Mouse (Mus musculus): ENCODE measurements at regions not wholly inside any gene's neighbourhood (a gene's known extent, or its start where the extent isn't known, plus 50 kb on each side); places are given as distances from the start of the nearest gene placed in this dataset.

DNA sequence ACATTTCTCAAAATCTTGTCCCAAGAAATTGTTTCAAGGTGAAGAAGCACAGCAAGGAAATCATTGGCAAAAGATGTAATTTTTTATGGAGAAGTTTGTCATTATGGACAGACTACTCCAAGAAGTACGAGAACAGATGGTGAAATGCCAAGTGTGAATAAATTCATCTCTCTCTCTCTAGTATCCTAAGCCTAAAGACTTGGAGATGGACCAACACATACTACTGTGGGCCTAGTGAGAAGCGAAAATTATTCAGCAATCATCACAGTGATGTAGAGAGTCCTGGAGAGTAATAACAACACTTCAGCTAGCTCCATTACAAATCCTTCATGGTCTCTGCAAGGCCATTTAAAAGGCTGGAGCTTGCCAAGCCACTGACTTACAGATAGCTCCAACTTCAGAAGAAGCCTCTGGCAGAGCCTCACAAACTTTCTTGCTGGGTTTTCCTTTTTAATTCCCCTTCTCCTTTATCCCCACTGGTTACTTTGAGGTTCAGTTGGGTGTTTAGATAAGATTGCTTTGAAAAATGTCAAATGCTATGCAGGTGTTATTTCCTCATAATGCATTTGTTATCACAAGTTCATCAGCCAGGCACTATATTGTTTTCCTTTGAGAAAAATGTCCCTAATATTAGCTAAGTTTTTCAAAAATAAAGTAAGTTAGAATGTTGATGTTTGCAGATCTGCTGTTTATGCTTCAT, 330.9 kb upstream of the Mgat4c start:
- no peak overlapping the region for H3K4me2 ChIP-seq (ENCODE audit: low read length)
- no peaks in the 10 kb centered on the region for H3K27me3 ChIP-seq (ENCODE audit: insufficient read depth, low read length)
- H3K9ac ChIP-seq (ENCODE audit: low read depth, low read length): no peak overlapping the region
- 48% methylated on average over 2 of the region's 2 CpGs for WGBS
- no peaks in the 10 kb centered on the region for H3K4me1 ChIP-seq (replicated peaks; ENCODE audit: insufficient read depth, low read length)
- H3K27ac ChIP-seq: no peak overlapping the region
- DNase-seq (ENCODE audit: low spot score): no peak
- no peak for TF ChIP-seq CTCF (IDR thresholded peaks at IDR 0.05; ENCODE audit: low read depth)
- no peak for ATAC-seq (replicated peaks; ENCODE audit: low FRiP score, low read depth)
- no peak overlapping the region for H3K4me3 ChIP-seq (replicated peaks; ENCODE audit: low read depth, low read length)
- H3K9me3 ChIP-seq (replicated peaks; ENCODE audit: low read length): no peaks in the 10 kb centered on the region
- no peaks in the 10 kb centered on the region for H3K36me3 ChIP-seq (ENCODE audit: insufficient read depth, low read length)

DNA sequence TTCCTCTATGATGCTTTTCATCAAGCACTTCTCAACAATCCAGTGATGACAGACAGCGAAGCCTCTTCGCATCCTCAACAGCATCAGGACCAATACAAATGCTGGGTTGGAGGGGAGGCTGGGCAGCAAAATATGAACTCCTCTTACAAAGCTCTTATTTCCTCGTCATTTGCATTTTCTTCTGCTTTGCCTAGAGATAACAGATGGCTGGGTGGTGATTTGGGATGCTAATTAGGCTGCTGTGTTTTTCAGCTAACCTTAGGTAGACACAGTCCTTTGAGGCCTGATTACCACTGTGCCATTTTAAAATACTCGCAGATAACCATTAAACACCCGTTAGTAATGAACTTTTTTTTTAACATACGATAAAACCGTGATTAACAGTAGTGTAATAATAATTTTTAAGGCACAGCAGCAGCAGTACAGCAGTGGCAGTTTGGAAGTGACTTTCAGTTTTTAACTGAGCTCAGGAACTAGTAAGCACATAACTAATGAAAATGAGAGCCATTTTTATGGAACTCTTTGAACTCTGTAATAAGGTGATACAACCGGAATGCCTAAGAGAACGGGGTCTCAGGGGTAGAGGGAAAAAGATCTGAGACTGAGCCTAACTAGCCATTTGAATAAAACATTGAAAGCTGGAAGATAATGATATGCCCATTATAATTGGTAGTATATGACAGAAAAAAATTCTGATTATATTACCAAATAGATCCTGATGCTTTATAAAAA, 307.3 kb upstream of the Mgat4c start:
- no peak overlapping the region for H3K27ac ChIP-seq
- no peak overlapping the region for H3K4me2 ChIP-seq (ENCODE audit: low read length)
- ATAC-seq (replicated peaks; ENCODE audit: low FRiP score, low read depth) (no peak), DNase-seq (ENCODE audit: low spot score) (no peak)
- H3K9me3 ChIP-seq (replicated peaks; ENCODE audit: low read length): no peaks in the 10 kb centered on the region
- no peak overlapping the region for H3K4me3 ChIP-seq (replicated peaks; ENCODE audit: low read depth, low read length)
- no peaks in the 10 kb centered on the region for H3K4me1 ChIP-seq (replicated peaks; ENCODE audit: insufficient read depth, low read length)
- 88% methylated on average over 9 of the region's 9 CpGs for WGBS
- H3K9ac ChIP-seq (ENCODE audit: low read depth, low read length): no peak overlapping the region
- TF ChIP-seq CTCF (IDR thresholded peaks at IDR 0.05; ENCODE audit: low read depth): no peak
- H3K36me3 ChIP-seq (ENCODE audit: insufficient read depth, low read length): no peaks in the 10 kb centered on the region
- H3K27me3 ChIP-seq (ENCODE audit: insufficient read depth, low read length): no peaks in the 10 kb centered on the region

DNA sequence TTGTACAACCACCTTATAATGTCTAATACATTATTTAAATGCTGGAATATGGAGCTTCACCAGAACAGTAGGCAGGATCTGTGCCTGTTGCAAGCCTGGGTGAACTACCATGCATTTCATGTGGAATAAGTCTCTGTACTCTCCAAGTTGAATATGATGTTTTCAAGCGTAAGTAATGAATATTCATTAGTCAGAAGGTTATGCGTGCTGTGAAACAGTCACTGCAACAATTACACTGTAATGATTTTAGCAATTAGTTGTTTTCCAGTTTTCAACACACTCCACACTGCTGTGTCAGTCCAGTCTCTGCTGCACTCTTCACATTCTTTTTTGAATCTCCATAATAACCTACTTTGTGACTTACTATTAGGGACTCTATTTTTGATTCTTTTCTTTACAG, 287.9 kb upstream of the Mgat4c start:
- no peaks in the 10 kb centered on the region for H3K4me1 ChIP-seq (replicated peaks; ENCODE audit: insufficient read depth, low read length)
- ATAC-seq (replicated peaks; ENCODE audit: low FRiP score, low read depth) (no peak), DNase-seq (ENCODE audit: low spot score) (no peak)
- H3K9ac ChIP-seq (ENCODE audit: low read depth, low read length): no peak overlapping the region
- WGBS: 76% methylated on average over 2 of the region's 2 CpGs
- H3K9me3 ChIP-seq (replicated peaks; ENCODE audit: low read length): no peaks in the 10 kb centered on the region
- H3K36me3 ChIP-seq (ENCODE audit: insufficient read depth, low read length): no peaks in the 10 kb centered on the region
- H3K27ac ChIP-seq: no peak overlapping the region
- H3K4me2 ChIP-seq (ENCODE audit: low read length): no peak overlapping the region
- H3K27me3 ChIP-seq (ENCODE audit: insufficient read depth, low read length): no peaks in the 10 kb centered on the region
- TF ChIP-seq CTCF (IDR thresholded peaks at IDR 0.05; ENCODE audit: low read depth): no peak
- H3K4me3 ChIP-seq (replicated peaks; ENCODE audit: low read depth, low read length): no peak overlapping the region

DNA sequence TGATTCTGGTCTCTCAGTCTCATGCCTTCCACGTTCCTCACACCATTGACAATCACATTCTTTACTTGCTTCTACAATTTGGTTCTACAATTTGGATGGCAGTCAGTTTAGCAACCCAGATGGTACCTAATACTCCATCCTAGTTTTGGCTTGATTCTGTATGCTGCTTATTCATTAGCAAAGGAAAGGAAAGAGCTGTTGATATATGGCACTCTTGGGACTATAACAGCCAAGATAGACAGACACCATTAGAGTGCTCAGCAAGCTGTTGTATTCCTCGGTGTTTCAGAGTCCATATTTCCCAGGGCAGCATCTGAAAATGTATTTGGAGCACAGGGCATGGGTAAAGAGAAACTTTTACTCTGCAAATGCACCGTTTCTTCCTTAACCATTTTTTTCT, 282.1 kb upstream of the Mgat4c start:
- Histone ChIP-seq H3K36me3 (ENCODE audit: insufficient read depth, low read length) (no peaks in the 10 kb centered on the region), H3K9ac (ENCODE audit: low read depth, low read length) (no peak overlapping the region), H3K4me1 (replicated peaks; ENCODE audit: insufficient read depth, low read length) (no peaks in the 10 kb centered on the region), H3K4me3 (replicated peaks; ENCODE audit: low read depth, low read length) (no peak overlapping the region), H3K4me2 (ENCODE audit: low read length) (no peak overlapping the region), H3K27me3 (ENCODE audit: insufficient read depth, low read length) (no peaks in the 10 kb centered on the region), H3K9me3 (replicated peaks; ENCODE audit: low read length) (no peaks in the 10 kb centered on the region), H3K27ac (no peak overlapping the region)
- WGBS: 74% methylated on average over 3 of the region's 3 CpGs
- DNase-seq (ENCODE audit: low spot score) (no peak), ATAC-seq (replicated peaks; ENCODE audit: low FRiP score, low read depth) (no peak)
- no peak for TF ChIP-seq CTCF (IDR thresholded peaks at IDR 0.05; ENCODE audit: low read depth)

DNA sequence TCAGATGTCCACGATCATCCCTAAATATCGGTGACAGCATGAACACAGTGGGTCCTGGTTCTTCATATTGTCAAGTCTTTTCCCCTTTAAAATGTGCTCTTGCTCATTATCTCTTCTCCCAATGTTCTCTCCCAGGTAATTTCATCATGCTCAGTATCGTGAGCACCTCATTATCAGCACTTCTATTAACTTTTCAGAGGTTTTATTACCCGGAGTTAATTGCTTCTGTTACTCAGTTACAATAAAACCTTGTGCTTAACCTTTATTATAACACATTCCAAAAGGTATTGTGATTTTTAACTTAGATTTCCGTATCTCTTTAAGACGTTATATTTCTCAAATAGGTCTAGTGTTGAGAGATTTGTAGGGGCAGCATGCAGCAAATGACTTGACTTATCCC, 266.0 kb upstream of the Mgat4c start:
- ATAC-seq (replicated peaks; ENCODE audit: low FRiP score, low read depth): no peak
- TF ChIP-seq CTCF (IDR thresholded peaks at IDR 0.05; ENCODE audit: low read depth): no peak
- 65% methylated on average over 6 of the region's 6 CpGs for WGBS
- Histone ChIP-seq H3K4me1 (replicated peaks; ENCODE audit: insufficient read depth, low read length) (no peaks in the 10 kb centered on the region), H3K4me3 (replicated peaks; ENCODE audit: low read depth, low read length) (no peak overlapping the region), H3K36me3 (ENCODE audit: insufficient read depth, low read length) (no peaks in the 10 kb centered on the region), H3K9ac (ENCODE audit: low read depth, low read length) (no peak overlapping the region), H3K4me2 (ENCODE audit: low read length) (no peak overlapping the region), H3K27ac (no peak overlapping the region), H3K9me3 (replicated peaks; ENCODE audit: low read length) (no peaks in the 10 kb centered on the region), H3K27me3 (ENCODE audit: insufficient read depth, low read length) (no peaks in the 10 kb centered on the region)
- no peak for DNase-seq (ENCODE audit: low spot score)

DNA sequence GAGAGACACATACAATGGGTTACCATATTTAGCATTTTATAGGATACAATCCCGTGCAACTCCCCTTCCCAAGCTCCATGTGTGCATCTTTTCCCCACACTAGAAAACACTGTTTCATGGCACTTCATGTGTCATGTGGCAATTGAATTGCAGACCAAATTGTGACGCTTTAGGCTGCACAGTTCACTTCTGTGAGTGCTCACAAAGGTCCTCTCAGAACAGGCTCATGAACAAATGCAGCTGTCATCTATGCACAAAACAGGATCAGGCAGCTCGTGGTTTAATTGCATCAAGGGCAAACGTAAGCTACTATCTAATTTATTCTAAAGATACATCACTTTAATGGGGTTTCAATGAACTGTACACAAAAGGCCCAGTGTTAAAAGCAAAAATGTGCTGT, 258.7 kb upstream of the Mgat4c start:
- no peaks in the 10 kb centered on the region for H3K9me3 ChIP-seq (replicated peaks; ENCODE audit: low read length)
- H3K4me2 ChIP-seq (ENCODE audit: low read length): no peak overlapping the region
- H3K4me3 ChIP-seq (replicated peaks; ENCODE audit: low read depth, low read length): no peak overlapping the region
- no peaks in the 10 kb centered on the region for H3K4me1 ChIP-seq (replicated peaks; ENCODE audit: insufficient read depth, low read length)
- H3K27me3 ChIP-seq (ENCODE audit: insufficient read depth, low read length): no peaks in the 10 kb centered on the region
- DNase-seq (ENCODE audit: low spot score) (no peak), ATAC-seq (replicated peaks; ENCODE audit: low FRiP score, low read depth) (no peak)
- TF ChIP-seq CTCF (IDR thresholded peaks at IDR 0.05; ENCODE audit: low read depth): no peak
- no peaks in the 10 kb centered on the region for H3K36me3 ChIP-seq (ENCODE audit: insufficient read depth, low read length)
- no peak overlapping the region for H3K9ac ChIP-seq (ENCODE audit: low read depth, low read length)
- WGBS: 50% methylated on average over 4 of the region's 4 CpGs
- no peak overlapping the region for H3K27ac ChIP-seq

All from kidney, postnatal 0 days (tissue).